In genomic region chr16:23262131-23262768, GRCm38 (mm10) we compare ENCODE assay signal across 13 mouse cellular contexts. TPM values are rescaled to one million over a fixed set of nuclear protein-coding genes. Genes with fewer than 3 reads are reported as not detected.
DNase-seq lines count a peak whose midpoint lies in the region; ATAC-seq and TF ChIP-seq lines count a peak whose summit lies in the region.
"Had no signal": no experiment of that assay in that cellular context is flagged by ENCODE, and none has a peak within 500 bp of the region (broad histone marks: within the 10 kb centered on the region; RNA-seq: fewer than 3 reads in every experiment).

No protein-coding gene starts in this region.

- TF ChIP-seq EP300 in liver, postnatal 0 days (IDR thresholded peaks at IDR 0.05; ENCODE audit: low read depth), result no peak

- H3K79me2 ChIP-seq in myocyte (ENCODE audit: control insufficient read depth, insufficient read depth), result no peaks in the 10 kb centered on the region

- WGBS in intestine, embryonic 15.5 days, result 18% methylated on average over 2 of the region's 10 CpGs
- 15% methylated on average over 2 of the region's 10 CpGs for WGBS in intestine, embryonic 16.5 days
- WGBS in liver, embryonic 11.5 days, result 6% methylated on average over 6 of the region's 10 CpGs
- WGBS in liver, postnatal 0 days (ENCODE audit: insufficient replicate concordance), result 35% methylated on average over 2 of the region's 10 CpGs

- H3ac ChIP-seq in myocyte (ENCODE audit: control insufficient read depth, insufficient read length), result no peak overlapping the region

- H3K9ac ChIP-seq in intestine, embryonic 15.5 days, result no peak overlapping the region
- no peak overlapping the region for H3K9ac ChIP-seq in intestine, embryonic 16.5 days (ENCODE audit: low read depth, low read length)
- H3K9ac ChIP-seq in liver, embryonic 11.5 days (ENCODE audit: low read depth, low read length), result no peak overlapping the region
- no peak overlapping the region for H3K9ac ChIP-seq in liver, postnatal 0 days (replicated peaks)
- H3K9ac ChIP-seq: liver, embryonic 15.5 days had no signal

- no peaks in the 10 kb centered on the region for H3K27me3 ChIP-seq in intestine, embryonic 15.5 days (replicated peaks)
- H3K27me3 ChIP-seq in intestine, embryonic 16.5 days (replicated peaks; ENCODE audit: control insufficient read depth, insufficient read depth, low read length), result no peaks in the 10 kb centered on the region
- no peaks in the 10 kb centered on the region for H3K27me3 ChIP-seq in myocyte (ENCODE audit: control insufficient read depth, insufficient read depth, insufficient read length)
- H3K27me3 ChIP-seq in liver, embryonic 11.5 days (replicated peaks; ENCODE audit: control insufficient read depth, insufficient read depth, low read length), result no peaks in the 10 kb centered on the region; the same call in 1 of the 2 replicates
- H3K27me3 ChIP-seq in liver, postnatal 0 days (ENCODE audit: insufficient read depth, low read length), result no peaks in the 10 kb centered on the region; the same call in 1 of the 2 replicates

- H3K9me3 ChIP-seq in intestine, embryonic 15.5 days, result no peaks in the 10 kb centered on the region
- no peaks in the 10 kb centered on the region for H3K9me3 ChIP-seq in intestine, embryonic 16.5 days (ENCODE audit: control insufficient read depth, low read length)
- H3K9me3 ChIP-seq in liver, embryonic 11.5 days (ENCODE audit: control insufficient read depth, low read length), result no peaks in the 10 kb centered on the region
- H3K9me3 ChIP-seq in liver, postnatal 0 days (ENCODE audit: low read length), result no peaks in the 10 kb centered on the region
- H3K9me3 ChIP-seq: liver, embryonic 15.5 days had no signal

- no peaks in the 10 kb centered on the region for H3K36me3 ChIP-seq in intestine, embryonic 15.5 days
- H3K36me3 ChIP-seq in intestine, embryonic 16.5 days (ENCODE audit: control insufficient read depth, insufficient read depth, low read length), result no peaks in the 10 kb centered on the region
- H3K36me3 ChIP-seq in myocyte (ENCODE audit: control insufficient read depth, insufficient read depth), result no peaks in the 10 kb centered on the region
- H3K36me3 ChIP-seq in liver, embryonic 11.5 days (ENCODE audit: control insufficient read depth, insufficient read depth, low read length), result no peaks in the 10 kb centered on the region; the same call in 1 of the 2 replicates
- H3K36me3 ChIP-seq in liver, postnatal 0 days (replicated peaks; ENCODE audit: insufficient read depth, low read length), result 0 out of 2 replicates have a peak, but pooled peaks cover 3% of the 10 kb centered on the region
- H3K36me3 ChIP-seq: liver, embryonic 15.5 days had no signal

- no peak overlapping the region for H3K4me2 ChIP-seq in intestine, embryonic 15.5 days (replicated peaks)
- no peak overlapping the region for H3K4me2 ChIP-seq in intestine, embryonic 16.5 days (ENCODE audit: low read depth, low read length)
- H3K4me2 ChIP-seq in myocyte (ENCODE audit: low read depth), result no peak overlapping the region
- H3K4me2 ChIP-seq in liver, embryonic 11.5 days, result no peak overlapping the region
- H3K4me2 ChIP-seq in liver, postnatal 0 days (ENCODE audit: low read depth, low read length), result no peak overlapping the region
- H3K4me2 ChIP-seq: liver, embryonic 15.5 days had no signal

- no peak for TF ChIP-seq CTCF in liver, postnatal 0 days (IDR thresholded peaks at IDR 0.05; ENCODE audit: low read depth)

- no peak overlapping the region for H3K27ac ChIP-seq in intestine, embryonic 15.5 days
- no peak overlapping the region for H3K27ac ChIP-seq in intestine, embryonic 16.5 days (ENCODE audit: low read length)
- no peak overlapping the region for H3K27ac ChIP-seq in liver, embryonic 11.5 days (ENCODE audit: low read depth, low read length)
- no peak overlapping the region for H3K27ac ChIP-seq in liver, postnatal 0 days (ENCODE audit: low read depth)
- H3K27ac ChIP-seq: liver, embryonic 15.5 days had no signal

- peak; percentile 57; the same call in 1 of the 2 replicates for ATAC-seq in intestine, embryonic 15.5 days
- ATAC-seq in intestine, embryonic 16.5 days, result no peak
- no peak for ATAC-seq in liver, embryonic 11.5 days (replicated peaks; ENCODE audit: low FRiP score)
- ATAC-seq in liver, postnatal 0 days, result no peak

- H3K4me3 ChIP-seq in intestine, embryonic 15.5 days (replicated peaks), result no peak overlapping the region
- H3K4me3 ChIP-seq in intestine, embryonic 16.5 days (ENCODE audit: low read length), result no peak overlapping the region
- no peak overlapping the region for H3K4me3 ChIP-seq in myocyte
- H3K4me3 ChIP-seq in liver, embryonic 11.5 days (ENCODE audit: low read depth, low read length), result no peak overlapping the region
- no peak overlapping the region for H3K4me3 ChIP-seq in liver, postnatal 0 days (ENCODE audit: low read depth, low read length)
- H3K4me3 ChIP-seq: erythroblast, embryonic 14.5 days; liver, embryonic 15.5 days; megakaryocyte, embryonic 14.5 days had no signal

- peaks cover 6% of the 10 kb centered on the region; the same call in 1 of the 2 replicates for H3K4me1 ChIP-seq in intestine, embryonic 15.5 days (replicated peaks)
- peaks cover 4% of the 10 kb centered on the region; the same call in 1 of the 2 replicates for H3K4me1 ChIP-seq in intestine, embryonic 16.5 days (ENCODE audit: control insufficient read depth, insufficient read depth, low read length)
- peaks cover 4% of the 10 kb centered on the region; the same call in 1 of the 2 replicates for H3K4me1 ChIP-seq in liver, embryonic 11.5 days (replicated peaks; ENCODE audit: control insufficient read depth, insufficient read depth, low read length)
- peaks cover 9% of the 10 kb centered on the region for H3K4me1 ChIP-seq in liver, postnatal 0 days (ENCODE audit: insufficient read depth)
- H3K4me1 ChIP-seq: liver, embryonic 15.5 days had no signal

- no peak for TF ChIP-seq POLR2A in myocyte (IDR thresholded peaks at IDR 0.05; ENCODE audit: insufficient read length, low read depth)

- DNase-seq in embryo, embryonic 10.5 days (ENCODE audit: low spot score), result peak; percentile 28
- no peak for DNase-seq in embryo, embryonic 11 days
- DNase-seq in ES-CJ7 (ENCODE audit: low read depth, low spot score), result peak; percentile 28
- no peak for DNase-seq in liver, embryonic 11.5 days (ENCODE audit: low spot score)
- no peak for DNase-seq in liver, postnatal 0 days
- DNase-seq: kidney, postnatal 4 days; right cerebral cortex, postnatal 25 days had no signal

TF ChIP-seq in myocyte, 11 proteins besides CTCF, POLR2A, EP300 and RAD21:
- TF ChIP-seq SRF (IDR thresholded peaks at IDR 0.05; ENCODE audit: control insufficient read depth, insufficient read length, low read depth), result no peak
- TF ChIP-seq MAX (IDR thresholded peaks at IDR 0.05; ENCODE audit: low read depth), result no peak
- peak; percentile 3 to 72 (median 38) for TF ChIP-seq MYOG (IDR thresholded peaks at IDR 0.05; ENCODE audit: control insufficient read depth in 1 of 3, insufficient read depth in 1 of 3, insufficient read length in 2 of 3, low read depth in 2 of 3)
- TF ChIP-seq CEBPB (IDR thresholded peaks at IDR 0.05; ENCODE audit: insufficient read depth, poor library complexity, severe bottlenecking), result no peak
- peak in 2 of 3 experiments; percentile 53 to 69 for TF ChIP-seq MYOD1 (IDR thresholded peaks at IDR 0.05; ENCODE audit: control insufficient read depth in 1 of 3, insufficient read length in 2 of 3, low read depth in 2 of 3)
TF ChIP-seq in myocyte: peak in this region for 2.

RNA-seq across cellular contexts. Expression of gene St6gal1, which starts 37.7 kb away (rescaled TPM):
- 15.7 and 17.5 TPM in 2 replicates for polyA plus RNA-seq in intestine, embryonic 15.5 days (2015; fragmentation: Nextera tagmentation; extraction: Ambion mirVana)
- polyA plus RNA-seq in intestine, embryonic 16.5 days (2015; fragmentation: Nextera tagmentation; extraction: Ambion mirVana), result 14.3 and 15.1 TPM in 2 replicates
- polyA plus RNA-seq in myocyte (2012; fragmentation: generic; extraction: Trizol), result 5.7 TPM
- polyA plus RNA-seq in liver, embryonic 11.5 days (2014; fragmentation: Nextera tagmentation; extraction: Ambion mirVana), result 16.1 and 18.7 TPM in 2 replicates
- 17.1 and 17.3 TPM in 2 replicates for polyA plus RNA-seq in liver, postnatal 0 days (2015; fragmentation: Nextera tagmentation; extraction: Ambion mirVana)
- polyA plus RNA-seq: erythroblast, embryonic 14.5 days had no signal

Comparison
In these comparisons a context has a peak if more than half of its experiments do, and no peak if none do; other contexts are left out.
1. DNase-seq: peak in embryo, embryonic 10.5 days (single experiment) and ES-CJ7 (single experiment); none in embryo, embryonic 11 days (single experiment), liver, embryonic 11.5 days (single experiment) and liver, postnatal 0 days (single experiment).